Mouse (Mus musculus) heart, adult 2 months (tissue): Measurements from ENCODE around the gene Adgrf5.

Experiments used
- CTCF ChIP-seq: fragments of 200-600 bp; IDR thresholded peaks from 2 replicates; pipeline ENCODE4 v1.8.1; 2022; ENCODE audit warnings: antibody characterized with exemption, mild to moderate bottlenecking, moderate library complexity
- EP300 ChIP-seq: fragments of 200-500 bp; IDR thresholded peaks from 2 replicates; pipeline ENCODE4 v1.6.1; 2011; ENCODE audit warnings: low read depth, low read length, control low read depth; ENCODE audit not compliant: insufficient read depth
- POLR2A ChIP-seq: fragments of 200-500 bp; IDR thresholded peaks from 2 replicates; pipeline ENCODE4 v1.6.1; 2011; ENCODE audit warnings: mild to moderate bottlenecking, low read depth, low read length, control low read depth; ENCODE audit not compliant: insufficient read depth

- TF ChIP-seq EP300 (peak; percentile 60; the same call in 1 of the 2 replicates), CTCF (no peak), POLR2A (no peak)
Observed at GRCm38 (mm10) chr17:43368171-43368576, 7.9 kb downstream of the Adgrf5 start.
